Mouse (Mus musculus) hindbrain, embryonic 11.5 days (tissue): ENCODE results near the gene Cacna2d4. TPM values are rescaled to one million over a fixed set of nuclear protein-coding genes. Genes with fewer than 3 reads are reported as not detected.

Experiments
- ATAC-seq: fragments of 200-750 bp; cut with Nextera tagmentation; 2 replicates; pipeline ENCODE4 v1.8.0; 2017; ENCODE audit warnings: mild to moderate bottlenecking, moderate TSS enrichment, moderate library complexity; ENCODE audit not compliant: low FRiP score
- DNase-seq: peaks from one replicate; pipeline ENCODE4 v3.0.0-alpha.2; 2015; ENCODE audit warnings: low spot score
- H3K27ac ChIP-seq: fragments of 300-500 bp; sonication (generic); 2 replicates; pipeline ENCODE4 v1.5.1; 2014; ENCODE audit warnings: mild to moderate bottlenecking, low read depth, low read length
- H3K27me3 ChIP-seq: fragments of 300-500 bp; sonication (generic); 2 replicates; pipeline ENCODE4 v1.6.1; 2014; ENCODE audit warnings: mild to moderate bottlenecking, low read length, moderate library complexity, mixed read lengths; ENCODE audit not compliant: control insufficient read depth, insufficient read depth
- H3K36me3 ChIP-seq: fragments of 300-500 bp; sonication (generic); 2 replicates; pipeline ENCODE4 v1.6.1; 2014; ENCODE audit warnings: mild to moderate bottlenecking, low read length, moderate library complexity, mixed read lengths; ENCODE audit not compliant: control insufficient read depth, insufficient read depth
- H3K4me1 ChIP-seq: fragments of 300-500 bp; sonication (generic); replicated peaks from 2 replicates; pipeline ENCODE4 v1.6.1; 2014; ENCODE audit warnings: low read length, mixed read lengths; ENCODE audit not compliant: control insufficient read depth, insufficient read depth
- H3K4me2 ChIP-seq: fragments of 300-500 bp; sonication (generic); replicated peaks from 2 replicates; pipeline ENCODE4 v1.6.1; 2014; ENCODE audit warnings: mild to moderate bottlenecking, low read depth, low read length
- H3K4me3 ChIP-seq: fragments of 300-500 bp; sonication (generic); 2 replicates; pipeline ENCODE4 v1.5.1; 2014; ENCODE audit warnings: low read depth, low read length
- H3K9ac ChIP-seq: fragments of 300-500 bp; sonication (generic); 2 replicates; pipeline ENCODE4 v1.6.1; 2014; ENCODE audit warnings: low read depth, low read length
- H3K9me3 ChIP-seq: fragments of 300-500 bp; sonication (generic); 2 replicates; pipeline ENCODE4 v1.6.1; 2016; ENCODE audit warnings: low read length; ENCODE audit not compliant: control insufficient read depth
- WGBS: fragments of 180-500 bp; shearing (Covaris S2); extraction: QIAGEN DNeasy Blood & Tissue Kit; methylation state at CpG from one replicate; pipeline ENCODE4 v1.1.7; 2014; 5-methylcytosine and 5-hydroxymethylcytosine counted together
- polyA plus RNA-seq: library from polyadenylated mRNA; unstranded; fragments of >200 nt; fragmentation: Nextera tagmentation; extraction: Ambion mirVana; gene quantifications from 2 replicates; pipeline ENCODE4 v1.2.1, GENCODE M21; 2014

The Cacna2d4 gene
- polyA plus RNA-seq, 1 experiment from 2014 or later: 0.05 TPM

- H3K36me3 ChIP-seq: no peaks in the 10 kb centered on the region
- H3K4me1 ChIP-seq: no peaks in the 10 kb centered on the region
- no peak overlapping the region for H3K27ac ChIP-seq
- no peaks in the 10 kb centered on the region for H3K27me3 ChIP-seq
- no peak overlapping the region for H3K9ac ChIP-seq
- H3K4me3 ChIP-seq: no peak overlapping the region
- H3K4me2 ChIP-seq: no peak overlapping the region
- DNase-seq: no peak
- no peak for ATAC-seq
- 92% methylated on average over 6 of the region's 6 CpGs for WGBS
- H3K9me3 ChIP-seq: no peaks in the 10 kb centered on the region
These were observed 22.1 kb upstream of the Cacna2d4 start for GRCm38 (mm10) chr6:119214190-119214589.

- no peaks in the 10 kb centered on the region for H3K9me3 ChIP-seq
- H3K27ac ChIP-seq: no peak overlapping the region
- H3K36me3 ChIP-seq: no peaks in the 10 kb centered on the region
- no peak for ATAC-seq
- WGBS: 91% methylated on average over 10 of the region's 10 CpGs
- H3K9ac ChIP-seq: no peak overlapping the region
- no peaks in the 10 kb centered on the region for H3K4me1 ChIP-seq
- no peaks in the 10 kb centered on the region for H3K27me3 ChIP-seq
- DNase-seq: no peak
- no peak overlapping the region for H3K4me2 ChIP-seq
- H3K4me3 ChIP-seq: no peak overlapping the region
These were observed 21.2 kb upstream of the Cacna2d4 start for GRCm38 (mm10) chr6:119215040-119215613.

- no peak overlapping the region for H3K9ac ChIP-seq
- H3K27me3 ChIP-seq: no peaks in the 10 kb centered on the region
- H3K9me3 ChIP-seq: no peaks in the 10 kb centered on the region
- DNase-seq (no peak), ATAC-seq (no peak)
- 0 out of 2 replicates have a peak, but pooled peaks cover 2% of the 10 kb centered on the region for H3K36me3 ChIP-seq
- no peak overlapping the region for H3K27ac ChIP-seq
- no peaks in the 10 kb centered on the region for H3K4me1 ChIP-seq
- no peak overlapping the region for H3K4me3 ChIP-seq
- WGBS: 62% methylated on average over 4 of the region's 4 CpGs
- H3K4me2 ChIP-seq: no peak overlapping the region
These were observed 18.7 kb upstream of the Cacna2d4 start for GRCm38 (mm10) chr6:119217661-119218060.

- WGBS: 87% methylated on average over 5 of the region's 5 CpGs
- no peak for ATAC-seq
- H3K9ac ChIP-seq: no peak overlapping the region
These were observed 17.7 kb upstream of the Cacna2d4 start for GRCm38 (mm10) chr6:119218591-119218990.

DNA sequence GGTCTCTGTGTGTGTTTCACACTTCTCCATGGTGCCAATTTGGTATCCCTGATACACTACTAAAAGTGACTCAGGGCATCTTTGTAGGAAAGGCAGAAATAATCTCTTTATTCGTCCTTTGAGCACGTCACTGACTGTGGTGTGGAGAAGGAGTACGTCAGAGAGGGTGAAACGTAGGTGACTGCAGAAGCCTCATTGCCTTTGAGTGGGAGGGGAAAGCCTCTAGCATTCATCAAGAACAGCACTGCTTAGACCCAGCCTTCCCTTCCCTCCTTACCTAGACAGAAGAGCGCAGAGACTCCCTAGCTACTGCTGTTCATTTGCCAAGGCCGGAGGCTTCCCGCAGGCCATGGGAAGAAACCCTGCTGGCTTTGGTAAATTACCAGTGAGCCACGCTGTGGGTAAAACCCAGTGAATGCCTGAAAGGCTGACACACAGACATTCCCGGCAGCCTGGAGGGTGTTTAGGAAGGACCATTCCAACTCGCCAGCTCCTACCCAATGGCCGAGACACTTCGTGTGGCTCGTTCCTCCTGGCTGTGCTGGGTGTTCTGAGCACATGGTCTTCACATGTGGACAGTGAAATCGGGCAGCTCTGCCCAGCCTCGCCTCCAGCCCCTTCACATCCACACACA lies 17.0 kb upstream of the Cacna2d4 start:
- ATAC-seq (no peak), DNase-seq (no peak)
- Histone ChIP-seq H3K4me3 (no peak overlapping the region), H3K9me3 (no peaks in the 10 kb centered on the region), H3K4me1 (no peaks in the 10 kb centered on the region), H3K9ac (no peak overlapping the region), H3K36me3 (0 out of 2 replicates have a peak, but pooled peaks cover 2% of the 10 kb centered on the region), H3K27ac (no peak overlapping the region), H3K27me3 (no peaks in the 10 kb centered on the region), H3K4me2 (no peak overlapping the region)
- WGBS: 78% methylated on average over 15 of the region's 15 CpGs

More at GRCm38 (mm10) chr6:119218591-119218990, 17.7 kb upstream of the Cacna2d4 start:
- Histone ChIP-seq H3K27ac (no peak overlapping the region), H3K27me3 (no peaks in the 10 kb centered on the region), H3K4me2 (no peak overlapping the region), H3K4me1 (no peaks in the 10 kb centered on the region), H3K9me3 (no peaks in the 10 kb centered on the region), H3K36me3 (0 out of 2 replicates have a peak, but pooled peaks cover 2% of the 10 kb centered on the region), H3K4me3 (no peak overlapping the region)
- no peak for DNase-seq

- 52% methylated on average over 10 of the region's 10 CpGs for WGBS
- H3K4me1 ChIP-seq: 0 out of 2 replicates have a peak, but pooled peaks cover 3% of the 10 kb centered on the region
- no peak overlapping the region for H3K4me2 ChIP-seq
- no peak overlapping the region for H3K9ac ChIP-seq
- H3K9me3 ChIP-seq: no peaks in the 10 kb centered on the region
- 0 out of 2 replicates have a peak, but pooled peaks have one; percentile 27 for ATAC-seq
- H3K4me3 ChIP-seq: no peak overlapping the region
- DNase-seq: peak; percentile 82
- 0 out of 2 replicates have a peak, but pooled peaks cover 2% of the 10 kb centered on the region for H3K36me3 ChIP-seq
- no peak overlapping the region for H3K27ac ChIP-seq
- no peaks in the 10 kb centered on the region for H3K27me3 ChIP-seq
These were observed 16.0 kb upstream of the Cacna2d4 start for GRCm38 (mm10) chr6:119220297-119220696.

DNA sequence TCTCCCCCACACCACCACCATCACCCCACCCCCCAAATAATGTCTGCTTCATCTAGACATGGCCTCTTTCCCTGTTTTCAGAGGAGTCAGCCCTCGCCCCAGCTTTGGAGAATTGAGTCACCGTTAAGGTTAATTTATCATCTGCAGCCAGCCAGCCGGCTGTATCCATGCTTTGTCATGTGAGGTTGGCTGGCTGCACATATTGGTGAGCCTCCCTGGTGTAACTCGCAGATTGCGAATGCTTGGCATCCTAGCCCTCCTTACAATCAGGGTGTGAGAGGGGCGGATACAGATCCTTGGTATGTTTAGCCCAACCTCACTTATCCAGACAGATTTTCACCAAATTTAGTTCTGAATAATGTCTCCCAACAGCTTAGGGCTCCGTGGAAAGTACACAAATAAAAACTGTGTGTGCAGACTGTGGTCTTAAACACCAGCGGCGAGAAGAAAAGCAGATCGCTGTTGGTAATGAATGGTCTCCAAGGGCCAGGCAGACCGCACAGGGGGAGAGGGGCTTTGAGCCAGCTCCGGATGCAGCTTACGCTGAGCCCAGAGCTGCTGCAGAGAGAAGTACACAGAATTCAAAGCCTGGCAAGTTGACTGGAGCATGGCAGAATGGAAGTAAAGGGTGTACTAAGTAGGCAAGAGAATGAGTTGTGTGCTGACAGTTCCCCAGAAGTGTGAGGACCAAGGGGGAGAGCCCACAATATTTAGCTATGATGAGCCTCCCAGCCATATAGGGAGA lies 11.7 kb upstream of the Cacna2d4 start:
- 0 out of 2 replicates have a peak, but pooled peaks cover 2% of the 10 kb centered on the region for H3K36me3 ChIP-seq
- DNase-seq: no peak
- H3K9ac ChIP-seq: no peak overlapping the region
- no peak for ATAC-seq
- H3K4me1 ChIP-seq: 0 out of 2 replicates have a peak, but pooled peaks cover 3% of the 10 kb centered on the region
- WGBS: 74% methylated on average over 13 of the region's 13 CpGs
- H3K4me3 ChIP-seq: no peak overlapping the region
- H3K4me2 ChIP-seq: no peak overlapping the region
- H3K9me3 ChIP-seq: no peaks in the 10 kb centered on the region
- H3K27ac ChIP-seq: no peak overlapping the region
- no peaks in the 10 kb centered on the region for H3K27me3 ChIP-seq

- Histone ChIP-seq H3K27ac (no peak overlapping the region), H3K4me3 (no peak overlapping the region), H3K4me1 (0 out of 2 replicates have a peak, but pooled peaks cover 3% of the 10 kb centered on the region), H3K9me3 (no peaks in the 10 kb centered on the region), H3K36me3 (0 out of 2 replicates have a peak, but pooled peaks cover 2% of the 10 kb centered on the region), H3K9ac (no peak overlapping the region), H3K4me2 (no peak overlapping the region), H3K27me3 (no peaks in the 10 kb centered on the region)
- no peak for DNase-seq
- WGBS: 86% methylated on average over 12 of the region's 12 CpGs
- ATAC-seq: no peak
These were observed 11.1 kb upstream of the Cacna2d4 start for GRCm38 (mm10) chr6:119225226-119225625.
